Mouse (Mus musculus) MEL (cell line): ENCODE measurements around the gene Pex5. TPM values are rescaled to one million over a fixed set of nuclear protein-coding genes. Genes with fewer than 3 reads are reported as not detected.
A peak's percentile ranks its signal among the peaks of the same experiment; 100 is the strongest.

Source experiments
- DNase-seq: peaks from one replicate; pipeline ENCODE4 v3.0.0; 2011; ENCODE audit warnings: low read depth, low spot score
- H3K27ac ChIP-seq: 2 replicates; pipeline ENCODE4 v1.5.1; 2012; ENCODE audit warnings: low read depth, mild to moderate bottlenecking, control low read depth, low read length, moderate library complexity; ENCODE audit not compliant: control insufficient read depth
- H3K27me3 ChIP-seq, 2 experiments: fragments of 150-350 bp in 1 of 2; sonication (generic) in 1 of 2; 2 replicates each; pipeline ENCODE4 v1.6.1; 2012; ENCODE audit warnings: low read length in 2 of 2, mild to moderate bottlenecking in 2 of 2, improper control_type of control experiment in 1 of 2, moderate library complexity in 1 of 2; ENCODE audit not compliant: insufficient read depth in 2 of 2, control insufficient read depth in 1 of 2
- H3K36me3 ChIP-seq, 2 experiments: 2 replicates each; pipeline ENCODE4 v1.6.1; 2012 to 2014; ENCODE audit warnings: low read length in 2 of 2, improper control_type of control experiment in 1 of 2, inconsistent platforms in 1 of 2, mild to moderate bottlenecking in 1 of 2; ENCODE audit not compliant: insufficient read depth in 2 of 2, control insufficient read depth in 1 of 2
- H3K4me1 ChIP-seq, 2 experiments: fragments of 150-350 bp in 1 of 2; sonication (generic) in 1 of 2; 2 replicates each; pipeline ENCODE4 v1.6.1; 2012; ENCODE audit warnings: low read length in 2 of 2, improper control_type of control experiment in 1 of 2, mild to moderate bottlenecking in 1 of 2; ENCODE audit not compliant: insufficient read depth in 2 of 2, control insufficient read depth in 1 of 2
- H3K4me3 ChIP-seq, 2 experiments: fragments of 150-350 bp in 1 of 2; sonication (generic) in 1 of 2; 2 replicates each; pipeline ENCODE4 v1.5.1; 2012; ENCODE audit warnings: low read depth in 2 of 2, low read length in 2 of 2, mild to moderate bottlenecking in 2 of 2, moderate library complexity in 2 of 2, control low read depth in 1 of 2, improper control_type of control experiment in 1 of 2; ENCODE audit not compliant: control insufficient read depth in 1 of 2, insufficient read depth in 1 of 2
- H3K79me2 ChIP-seq: 2 replicates; pipeline ENCODE4 v1.6.1; 2012; ENCODE audit warnings: mild to moderate bottlenecking, low read length, moderate library complexity; ENCODE audit not compliant: control insufficient read depth, poor library complexity, insufficient read depth
- H3K9ac ChIP-seq: 2 replicates; pipeline ENCODE4 v1.6.1; 2012; ENCODE audit warnings: low read depth, mild to moderate bottlenecking, control low read depth, low read length, moderate library complexity; ENCODE audit not compliant: control insufficient read depth, poor library complexity, severe bottlenecking
- H3K9me3 ChIP-seq: fragments of 150-350 bp; sonication (generic); replicated peaks from 2 replicates; pipeline ENCODE4 v1.6.1; 2012; ENCODE audit warnings: mild to moderate bottlenecking, low read length, improper control_type of control experiment, moderate library complexity; ENCODE audit not compliant: insufficient read depth
- BHLHE40 ChIP-seq: IDR thresholded peaks from 2 replicates; pipeline ENCODE4 v1.6.1; 2012; ENCODE audit warnings: low read depth, mild to moderate bottlenecking, inconsistent platforms, low read length, improper control_type of control experiment, borderline replicate concordance
- CTCF ChIP-seq, 3 experiments: IDR thresholded peaks in 2 of 3; conservative IDR thresholded peaks in 1 of 3; 2 replicates each; pipeline ENCODE4 v1.5.1; 2011 to 2012; ENCODE audit warnings: low read length in 3 of 3, low read depth in 2 of 3, mild to moderate bottlenecking in 2 of 3, improper control_type of control experiment in 1 of 3, inconsistent platforms in 1 of 3, mixed read lengths in 1 of 3, moderate library complexity in 1 of 3; ENCODE audit not compliant: control insufficient read depth in 1 of 3, insufficient read depth in 1 of 3, poor library complexity in 1 of 3, severe bottlenecking in 1 of 3
- ETS1 ChIP-seq: IDR thresholded peaks from 2 replicates; pipeline ENCODE4 v1.6.1; 2012; ENCODE audit warnings: low read depth, mild to moderate bottlenecking, inconsistent platforms, low read length, improper control_type of control experiment, moderate library complexity
- GATA1 ChIP-seq: IDR thresholded peaks from 2 replicates; pipeline ENCODE4 v1.6.1; 2011; ENCODE audit warnings: low read depth, low read length, improper control_type of control experiment
- JUND ChIP-seq: IDR thresholded peaks from 2 replicates; pipeline ENCODE4 v1.6.1; 2011; ENCODE audit warnings: low read depth, mild to moderate bottlenecking, improper control_type of control experiment, low read length
- KAT2A ChIP-seq: conservative IDR thresholded peaks from 2 replicates; pipeline ENCODE4 v1.6.1; 2012; ENCODE audit warnings: low read depth, low read length, improper control_type of control experiment, inconsistent platforms
- MAX ChIP-seq: IDR thresholded peaks from 2 replicates; pipeline ENCODE4 v1.6.1; 2011; ENCODE audit warnings: low read length, improper control_type of control experiment
- MAZ ChIP-seq: IDR thresholded peaks from 2 replicates; pipeline ENCODE4 v1.6.1; 2012; ENCODE audit warnings: low read depth, mild to moderate bottlenecking, inconsistent platforms, low read length, improper control_type of control experiment
- MXI1 ChIP-seq: IDR thresholded peaks from 2 replicates; pipeline ENCODE4 v1.6.1; 2011; ENCODE audit warnings: mild to moderate bottlenecking, low read depth, low read length, improper control_type of control experiment
- NRF1 ChIP-seq: IDR thresholded peaks from 2 replicates; pipeline ENCODE4 v1.6.1; 2014; ENCODE audit warnings: low read depth, mild to moderate bottlenecking, inconsistent platforms, low read length, improper control_type of control experiment, moderate library complexity; ENCODE audit not compliant: poor library complexity, insufficient read depth, severe bottlenecking
- POLR2A ChIP-seq, 2 experiments: IDR thresholded peaks; 2 replicates each; pipeline ENCODE4 v1.6.1; 2011 to 2012; ENCODE audit warnings: low read length in 2 of 2, mild to moderate bottlenecking in 2 of 2, control low read depth in 1 of 2, improper control_type of control experiment in 1 of 2, low read depth in 1 of 2, moderate library complexity in 1 of 2; ENCODE audit not compliant: control insufficient read depth in 1 of 2, insufficient read depth in 1 of 2, poor library complexity in 1 of 2
- RAD21 ChIP-seq: IDR thresholded peaks from 2 replicates; pipeline ENCODE4 v1.6.1; 2011; ENCODE audit warnings: mild to moderate bottlenecking, low read depth, low read length, improper control_type of control experiment
- SMC3 ChIP-seq: IDR thresholded peaks from 2 replicates; pipeline ENCODE4 v1.6.1; 2011; ENCODE audit warnings: low read depth, low read length, improper control_type of control experiment
- UBTF ChIP-seq: IDR thresholded peaks from 2 replicates; pipeline ENCODE4 v1.6.1; 2012; ENCODE audit warnings: low read depth, mild to moderate bottlenecking, inconsistent platforms, low read length, improper control_type of control experiment, moderate library complexity, borderline replicate concordance; ENCODE audit not compliant: insufficient read depth
- ZC3H11A ChIP-seq: IDR thresholded peaks from 2 replicates; pipeline ENCODE4 v1.6.1; 2012; ENCODE audit warnings: low read depth, mild to moderate bottlenecking, inconsistent platforms, low read length, improper control_type of control experiment
- ZKSCAN1 ChIP-seq: IDR thresholded peaks from 2 replicates; pipeline ENCODE4 v1.6.1; 2012; ENCODE audit warnings: low read depth, mild to moderate bottlenecking, inconsistent platforms, low read length, improper control_type of control experiment, moderate library complexity
- polyA plus RNA-seq, 2 experiments: library from polyadenylated mRNA; stranded (reverse) in 1 of 2; unstranded in 1 of 2; fragments of >175 nt in 1 of 2; fragments of >200 nt in 1 of 2; gene quantifications; 2 replicates each; pipeline versions ENCODE4 v1.2.1 to v1.2.4; 2012; ENCODE audit warnings: low replicate concordance in 2 of 2, low read depth in 1 of 2; ENCODE audit not compliant: insufficient read length in 2 of 2, insufficient read depth in 1 of 2, missing spikeins in 1 of 2
- total RNA-seq: library from RNA; depleted of rRNA; stranded (reverse); fragments of 300-350 nt; gene quantifications from 2 replicates; pipeline ENCODE4 v1.2.3, GENCODE M21; 2012

The Pex5 gene
- total and polyA plus RNA-seq, 3 experiments: 63.0 to 63.1 TPM; not detected in 1

- H3K9me3 ChIP-seq: no peaks in the 10 kb centered on the region
- H3K9ac ChIP-seq: no peak overlapping the region
- no peaks in the 10 kb centered on the region for H3K79me2 ChIP-seq
- peaks cover 0 to 6% of the 10 kb centered on the region in 2 experiments for H3K36me3 ChIP-seq
- no peak overlapping the region for H3K4me3 ChIP-seq
- peak; percentile 47 for DNase-seq
- H3K27ac ChIP-seq: no peak overlapping the region
- no peak for TF ChIP-seq JUND
- no peak for TF ChIP-seq UBTF
- no peak for TF ChIP-seq POLR2A (IDR thresholded peaks at IDR 0.05; ENCODE audit: control insufficient read depth in 1 of 2, insufficient read depth in 1 of 2, low read depth in 1 of 2, low read length in 2 of 2, poor library complexity in 1 of 2)
- peak; percentile 25; the same call in 1 of the 2 replicates for TF ChIP-seq BHLHE40
- peak; percentile 48 for TF ChIP-seq SMC3
- no peak for TF ChIP-seq MAX
- peak; percentile 7 for TF ChIP-seq RAD21
- TF ChIP-seq CTCF (IDR thresholded peaks at IDR 0.05 in 2 of 3, conservative IDR thresholded peaks at IDR 0.05 in 1 of 3; ENCODE audit: control insufficient read depth in 1 of 3, insufficient read depth in 1 of 3, low read depth in 2 of 3, low read length in 3 of 3, poor library complexity in 1 of 3, severe bottlenecking in 1 of 3): peak; percentile 62 to 69 (median 63)
- TF ChIP-seq MAZ: 0 out of 2 replicates have a peak, but pooled peaks have one; percentile 34
- peaks cover 0 to 10% of the 10 kb centered on the region in 2 experiments; a peak in 2 of 4 replicates for H3K4me1 ChIP-seq
- H3K27me3 ChIP-seq: no peaks in the 10 kb centered on the region
Measured at GRCm38 (mm10) chr6:124448186-124448852, 33.5 kb upstream of the Pex5 start.

DNA sequence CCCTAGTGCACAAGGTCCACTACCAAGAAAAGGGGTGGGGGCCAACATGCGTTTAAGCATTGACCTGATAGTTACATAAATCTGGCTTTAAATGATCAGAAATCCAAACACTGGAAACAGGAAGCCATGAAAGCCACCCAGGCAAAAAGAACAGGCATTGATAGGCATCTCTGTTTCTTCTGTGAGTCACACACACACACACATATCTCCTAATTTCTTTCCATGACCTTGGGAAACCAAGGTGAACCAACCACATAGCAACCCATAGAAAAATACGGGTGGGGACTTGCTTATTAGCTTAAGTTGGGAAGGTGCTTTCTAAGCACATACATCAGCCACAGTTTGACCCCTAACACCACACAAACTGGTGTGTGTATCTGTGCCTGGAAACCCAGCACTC lies 32.5 kb upstream of the Pex5 start:
- peaks cover 0 to 7% of the 10 kb centered on the region in 2 experiments; a peak in 2 of 4 replicates for H3K4me1 ChIP-seq
- peaks cover 0 to 6% of the 10 kb centered on the region in 2 experiments for H3K36me3 ChIP-seq
- H3K27ac ChIP-seq: no peak overlapping the region
- no peak overlapping the region for H3K4me3 ChIP-seq
- no peaks in the 10 kb centered on the region for H3K27me3 ChIP-seq
- H3K79me2 ChIP-seq: no peaks in the 10 kb centered on the region
- no peaks in the 10 kb centered on the region for H3K9me3 ChIP-seq
- H3K9ac ChIP-seq: no peak overlapping the region
- TF ChIP-seq ETS1 (no peak), BHLHE40 (no peak), GATA1 (no peak), ZC3H11A (no peak), KAT2A (no peak), RAD21 (no peak), CTCF (IDR thresholded peaks at IDR 0.05 in 2 of 3, conservative IDR thresholded peaks at IDR 0.05 in 1 of 3; ENCODE audit: control insufficient read depth in 1 of 3, insufficient read depth in 1 of 3, low read depth in 2 of 3, low read length in 3 of 3, poor library complexity in 1 of 3, severe bottlenecking in 1 of 3) (no peak), NRF1 (no peak), ZKSCAN1 (no peak), UBTF (no peak), MXI1 (no peak)
- no peak for DNase-seq
